Mouse (Mus musculus): ENCODE measurements around the gene Lrig2. TPM values are rescaled to one million over a fixed set of nuclear protein-coding genes. Genes with fewer than 3 reads are reported as not detected.

Lrig2 gene
- polyA plus RNA-seq (2012; fragmentation: generic; extraction: Trizol) = 2.7 TPM
- long read RNA-seq, experiment 1, partial matches to known transcripts = 2 of 13 reads
- long read RNA-seq, experiment 1, other reads (novel, unspliced or antisense) = 10 of 13 reads
- long read RNA-seq, experiment 2, full-length matches to known transcripts = 16 of 25 reads
- long read RNA-seq, experiment 2, partial matches to known transcripts = 5 of 25 reads
- long read RNA-seq, experiment 2, other reads (novel, unspliced or antisense) = 4 of 25 reads

DNA sequence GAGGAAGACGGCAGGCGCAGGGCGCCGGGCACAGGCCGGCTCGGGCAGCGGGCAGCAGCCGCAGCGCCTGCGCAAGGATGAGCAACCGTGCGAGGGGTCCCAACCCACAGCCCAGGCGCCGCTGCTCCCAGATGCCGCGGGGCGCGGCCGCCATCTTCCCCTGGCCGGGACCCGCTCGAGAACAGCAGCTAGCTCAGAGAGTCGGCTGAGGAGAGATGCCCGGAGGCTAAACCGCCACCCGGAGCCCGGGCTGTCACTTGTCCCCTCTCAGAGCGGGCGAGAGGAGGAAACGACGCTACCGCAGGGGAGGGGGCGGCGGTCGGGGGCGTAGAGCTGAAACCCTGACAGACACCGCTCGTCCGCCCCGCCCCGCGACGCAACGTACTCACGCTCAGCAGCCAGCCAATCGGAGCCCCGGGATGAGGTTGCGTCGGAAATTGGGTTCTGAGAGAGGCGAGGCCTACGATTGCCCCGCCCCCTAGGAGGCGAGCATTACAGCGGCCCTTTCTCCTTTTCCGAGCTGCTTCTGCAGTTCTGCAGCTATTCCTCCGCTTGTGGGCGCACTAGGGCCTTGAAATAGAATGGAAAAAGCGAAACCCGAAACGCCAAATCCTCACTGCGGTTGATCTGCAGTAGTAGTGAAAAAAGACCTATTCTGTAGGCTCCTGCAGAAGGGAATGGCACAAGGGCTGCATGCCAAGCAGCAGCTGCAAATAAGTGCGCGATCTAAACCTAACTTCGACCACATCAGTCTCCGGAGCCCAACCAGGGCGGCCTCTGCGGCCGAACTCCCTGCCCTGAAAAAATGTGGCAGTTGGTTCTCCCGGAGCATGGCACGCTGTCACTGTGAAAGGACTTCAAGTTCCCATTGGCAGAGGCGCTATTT, at the start of gene Lrig2:
Gene Lrig2 (minus strand): TSS at position 381 of the 886 bp plus-strand sequence.
- Histone ChIP-seq H3K79me2 (ENCODE audit: control insufficient read depth, insufficient read depth) (peaks cover 45% of the 10 kb centered on the region), H3K79me3 (ENCODE audit: low read depth) (peaks cover 30% of the 10 kb centered on the region), H3K27me3 (ENCODE audit: control insufficient read depth, insufficient read depth, insufficient read length) (no peaks in the 10 kb centered on the region), H3K4me3 (ENCODE audit: insufficient read depth, poor library complexity, severe bottlenecking) (peak within 1 kb of the TSS; percentile 79), H3ac (ENCODE audit: control insufficient read depth, insufficient read length, low read depth) (peak within 1 kb of the TSS; percentile 89), H3K36me3 (ENCODE audit: control insufficient read depth, insufficient read depth) (no peaks in the 10 kb centered on the region)
- peak; percentile 58 for TF ChIP-seq CTCF (IDR thresholded peaks at IDR 0.05; ENCODE audit: control insufficient read depth, insufficient read depth, insufficient read length)
- no peak for TF ChIP-seq FOSL1 (IDR thresholded peaks at IDR 0.05; ENCODE audit: insufficient read depth, low read length, poor library complexity, severe bottlenecking)
- no peak for TF ChIP-seq MAX (IDR thresholded peaks at IDR 0.05)
- TF ChIP-seq MYOG (IDR thresholded peaks at IDR 0.05; ENCODE audit: control insufficient read depth, extremely low read depth, insufficient read length) = no peak
- peak; percentile 52 for TF ChIP-seq MYOD1 (IDR thresholded peaks at IDR 0.05; ENCODE audit: control insufficient read depth, insufficient read length, low read depth)
- TF ChIP-seq USF1 (IDR thresholded peaks at IDR 0.05; ENCODE audit: low read depth) = no peak
- TF ChIP-seq CEBPB (IDR thresholded peaks at IDR 0.05; ENCODE audit: low read depth) = no peak

DNA sequence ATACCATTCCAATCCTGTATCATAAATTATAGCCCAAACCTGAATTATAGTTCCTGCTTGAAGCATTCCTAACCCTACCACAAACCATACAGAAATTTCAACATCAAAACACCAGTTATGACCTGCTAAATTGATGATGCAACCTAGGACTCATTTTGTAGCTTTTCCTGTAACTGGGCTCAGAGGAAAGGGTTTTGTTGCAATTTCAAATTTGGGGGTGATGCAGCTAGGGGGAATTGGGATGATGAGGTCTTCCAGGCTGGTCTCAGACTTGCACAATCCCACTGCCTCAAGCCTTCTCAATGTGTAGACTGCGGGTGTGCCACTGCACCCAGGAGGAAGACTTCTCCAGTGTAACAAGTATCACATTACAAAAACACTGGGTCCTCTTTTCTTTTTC, 44.9 kb upstream of the Lrig2 start:
- Histone ChIP-seq H3K4me3 (ENCODE audit: insufficient read depth, poor library complexity, severe bottlenecking) (no peak overlapping the region), H3ac (ENCODE audit: control insufficient read depth, insufficient read length, low read depth) (no peak overlapping the region), H3K27me3 (ENCODE audit: control insufficient read depth, insufficient read depth, insufficient read length) (no peaks in the 10 kb centered on the region), H3K79me3 (ENCODE audit: low read depth) (no peaks in the 10 kb centered on the region), H3K36me3 (ENCODE audit: control insufficient read depth, insufficient read depth) (no peaks in the 10 kb centered on the region), H3K79me2 (ENCODE audit: control insufficient read depth, insufficient read depth) (no peaks in the 10 kb centered on the region)
- TF ChIP-seq MAX (IDR thresholded peaks at IDR 0.05) = no peak
- peak; percentile 61 for TF ChIP-seq CEBPB (IDR thresholded peaks at IDR 0.05; ENCODE audit: low read depth)

DNA sequence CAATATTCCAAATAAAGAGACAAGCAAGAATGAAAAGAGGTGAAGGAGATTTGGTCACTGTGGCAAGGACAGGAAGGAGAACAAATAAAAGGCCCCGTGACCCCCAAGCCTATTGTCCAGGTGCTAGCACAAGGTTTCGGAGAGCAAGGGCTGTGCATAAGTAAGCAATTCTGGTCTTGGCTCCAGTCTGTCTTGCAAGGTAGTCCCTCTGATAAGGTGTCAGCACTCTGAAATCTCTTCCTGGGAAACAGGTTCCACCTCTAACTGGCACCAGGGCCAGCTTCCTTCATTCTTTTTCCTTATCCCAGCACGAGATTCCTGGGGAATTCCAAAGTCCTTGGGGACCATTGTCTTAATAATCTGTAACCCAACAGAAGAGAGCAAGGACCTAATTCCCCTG, 38.9 kb upstream of the Lrig2 start:
- Histone ChIP-seq H3K79me2 (ENCODE audit: control insufficient read depth, insufficient read depth) (no peaks in the 10 kb centered on the region), H3K36me3 (ENCODE audit: control insufficient read depth, insufficient read depth) (no peaks in the 10 kb centered on the region), H3K79me3 (ENCODE audit: low read depth) (no peaks in the 10 kb centered on the region), H3K4me3 (ENCODE audit: insufficient read depth, poor library complexity, severe bottlenecking) (no peak overlapping the region), H3ac (ENCODE audit: control insufficient read depth, insufficient read length, low read depth) (no peak overlapping the region), H3K27me3 (ENCODE audit: control insufficient read depth, insufficient read depth, insufficient read length) (no peaks in the 10 kb centered on the region)
- TF ChIP-seq FOSL1 (IDR thresholded peaks at IDR 0.05; ENCODE audit: insufficient read depth, low read length, poor library complexity, severe bottlenecking) (no peak), CTCF (IDR thresholded peaks at IDR 0.05; ENCODE audit: control insufficient read depth, insufficient read depth, insufficient read length) (no peak), CEBPB (IDR thresholded peaks at IDR 0.05; ENCODE audit: low read depth) (no peak), MAX (IDR thresholded peaks at IDR 0.05) (no peak), USF1 (IDR thresholded peaks at IDR 0.05; ENCODE audit: low read depth) (no peak), MYOG (IDR thresholded peaks at IDR 0.05; ENCODE audit: control insufficient read depth, extremely low read depth, insufficient read length) (no peak), MYOD1 (IDR thresholded peaks at IDR 0.05; ENCODE audit: control insufficient read depth, insufficient read length, low read depth) (no peak)

DNA sequence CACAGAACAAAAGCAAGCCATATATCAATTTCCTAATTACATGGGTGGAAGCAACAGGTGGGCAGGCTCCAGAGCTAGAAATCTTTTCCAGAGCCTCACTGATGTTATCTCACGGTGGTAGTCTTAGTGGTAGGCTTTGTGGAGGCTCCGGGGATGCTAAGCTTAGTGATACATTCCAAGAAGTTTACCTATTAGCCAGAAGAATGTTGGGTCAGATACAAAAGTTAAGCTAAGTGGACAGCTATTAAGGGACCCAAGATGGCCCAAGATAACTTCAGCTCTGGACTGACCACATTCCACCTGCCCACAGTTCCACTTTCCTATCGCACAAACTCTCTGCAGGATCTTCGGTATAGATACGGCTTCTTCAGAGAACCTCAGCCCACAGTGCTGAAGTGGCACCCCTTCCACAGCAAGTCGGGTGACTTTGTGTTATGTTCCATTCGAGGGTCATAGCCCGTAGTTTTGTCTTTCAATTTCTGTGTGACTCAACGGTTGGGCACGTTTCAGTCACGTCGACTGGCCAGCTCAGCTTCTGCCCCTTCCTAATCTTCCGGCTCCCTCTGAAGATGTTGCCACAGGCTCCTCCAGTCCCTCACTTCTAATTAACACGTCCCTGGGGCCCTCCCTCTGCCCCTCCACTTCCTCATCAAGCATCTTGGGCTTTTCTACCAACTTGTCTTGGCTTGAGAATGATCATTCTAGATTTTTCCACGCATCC, 36.8 kb upstream of the Lrig2 start:
- Histone ChIP-seq H3K27me3 (ENCODE audit: control insufficient read depth, insufficient read depth, insufficient read length) (no peaks in the 10 kb centered on the region), H3K36me3 (ENCODE audit: control insufficient read depth, insufficient read depth) (no peaks in the 10 kb centered on the region), H3K4me3 (ENCODE audit: insufficient read depth, poor library complexity, severe bottlenecking) (no peak overlapping the region), H3K79me2 (ENCODE audit: control insufficient read depth, insufficient read depth) (no peaks in the 10 kb centered on the region), H3K79me3 (ENCODE audit: low read depth) (no peaks in the 10 kb centered on the region), H3ac (ENCODE audit: control insufficient read depth, insufficient read length, low read depth) (no peak overlapping the region)
- TF ChIP-seq MYOD1 (IDR thresholded peaks at IDR 0.05; ENCODE audit: control insufficient read depth, insufficient read length, low read depth) = peak; percentile 74
- no peak for TF ChIP-seq FOSL1 (IDR thresholded peaks at IDR 0.05; ENCODE audit: insufficient read depth, low read length, poor library complexity, severe bottlenecking)
- no peak for TF ChIP-seq MAX (IDR thresholded peaks at IDR 0.05)
- no peak for TF ChIP-seq USF1 (IDR thresholded peaks at IDR 0.05; ENCODE audit: low read depth)

DNA sequence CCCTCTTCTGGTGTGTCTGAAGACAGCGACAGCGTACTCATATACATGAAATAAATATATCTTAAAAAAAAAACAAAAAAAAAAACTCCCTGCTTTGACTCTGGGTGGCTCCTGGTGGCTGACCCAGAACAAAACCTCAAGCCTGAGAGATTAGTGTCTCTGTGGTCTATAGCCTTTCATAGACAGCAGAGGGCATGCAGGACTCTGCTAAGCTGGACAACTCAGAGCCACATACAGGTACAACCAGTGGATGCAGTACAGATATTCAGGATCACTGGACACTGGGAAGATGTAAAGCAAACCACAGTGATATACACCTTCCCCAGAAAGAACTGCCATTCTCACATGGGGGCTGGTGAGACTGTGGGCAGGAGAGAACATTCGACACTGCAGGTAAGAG, 32.1 kb upstream of the Lrig2 start:
- Histone ChIP-seq H3K36me3 (ENCODE audit: control insufficient read depth, insufficient read depth) (no peaks in the 10 kb centered on the region), H3K79me3 (ENCODE audit: low read depth) (no peaks in the 10 kb centered on the region), H3K27me3 (ENCODE audit: control insufficient read depth, insufficient read depth, insufficient read length) (no peaks in the 10 kb centered on the region), H3K79me2 (ENCODE audit: control insufficient read depth, insufficient read depth) (no peaks in the 10 kb centered on the region), H3ac (ENCODE audit: control insufficient read depth, insufficient read length, low read depth) (no peak overlapping the region), H3K4me3 (ENCODE audit: insufficient read depth, poor library complexity, severe bottlenecking) (no peak overlapping the region)
- TF ChIP-seq USF1 (IDR thresholded peaks at IDR 0.05; ENCODE audit: low read depth) (no peak), MYOD1 (IDR thresholded peaks at IDR 0.05; ENCODE audit: control insufficient read depth, insufficient read length, low read depth) (no peak), MAX (IDR thresholded peaks at IDR 0.05) (no peak), CEBPB (IDR thresholded peaks at IDR 0.05; ENCODE audit: low read depth) (no peak), MYOG (IDR thresholded peaks at IDR 0.05; ENCODE audit: control insufficient read depth, extremely low read depth, insufficient read length) (no peak), CTCF (IDR thresholded peaks at IDR 0.05; ENCODE audit: control insufficient read depth, insufficient read depth, insufficient read length) (no peak), FOSL1 (IDR thresholded peaks at IDR 0.05; ENCODE audit: insufficient read depth, low read length, poor library complexity, severe bottlenecking) (no peak)

All from C2C12 (cell line).